Mouse (Mus musculus): ENCODE results near the gene Ptpn9.

DNA sequence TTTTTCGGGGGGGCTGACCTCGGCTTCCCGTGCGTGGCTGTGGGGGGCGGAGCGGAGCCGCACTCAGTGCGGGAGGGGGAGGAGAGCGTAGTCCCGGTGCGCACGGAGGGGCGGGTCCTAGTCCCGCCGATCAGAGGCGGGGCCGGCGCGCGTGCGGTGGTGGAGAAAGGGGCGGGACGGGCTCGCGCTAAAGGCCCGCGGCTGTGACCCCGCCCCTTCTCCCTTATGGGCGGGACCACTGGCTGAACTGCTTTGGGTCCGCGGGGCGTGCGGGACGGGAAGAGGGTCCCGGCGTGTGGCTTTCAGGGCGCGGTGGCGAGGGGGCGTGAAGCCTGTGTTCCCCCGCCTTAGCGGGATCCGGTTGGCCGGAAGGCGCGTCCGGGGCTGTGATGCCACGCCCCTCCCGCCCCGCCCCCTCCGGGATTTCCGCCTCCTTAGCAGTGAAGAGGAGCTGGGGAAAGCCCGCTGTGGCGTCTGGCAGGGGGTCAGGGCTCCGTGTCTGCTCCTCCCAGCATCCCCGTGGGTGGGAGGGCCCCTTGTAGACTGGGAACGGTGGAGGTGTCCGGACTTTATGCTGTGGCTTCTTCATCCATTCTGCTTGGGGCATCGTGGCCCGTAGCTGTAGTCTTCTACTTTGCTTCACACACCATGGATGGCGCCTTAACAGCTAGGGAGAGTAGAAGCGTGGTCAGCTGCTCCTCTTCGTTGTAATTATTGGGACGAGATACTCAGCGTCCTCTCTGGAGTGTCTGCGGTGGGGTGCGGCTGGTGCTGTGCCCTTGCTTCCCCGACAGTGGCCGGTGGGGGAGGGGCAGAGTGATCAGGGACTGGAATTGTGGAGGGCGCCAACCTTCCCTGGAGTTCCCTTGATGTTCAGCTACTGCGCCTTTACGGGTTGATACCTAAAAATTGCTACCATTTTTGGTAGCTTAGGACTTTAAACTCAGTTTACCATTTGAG, 82.3 kb downstream of the Ptpn9 start:
- TF ChIP-seq POLR2A (IDR thresholded peaks at IDR 0.05; ENCODE audit: low read depth, low read length): no peak
- no peak for TF ChIP-seq CTCF (conservative IDR thresholded peaks at IDR 0.05; ENCODE audit: insufficient read depth, insufficient read length, low read depth, low read length)

Measured in kidney, adult 2 months (tissue).